Mouse (Mus musculus): ENCODE measurements at regions not wholly inside any gene's neighbourhood (a gene's known extent, or its start where the extent isn't known, plus 50 kb on each side); places are given as distances from the start of the nearest gene placed in this dataset.

- TF ChIP-seq POLR2A (IDR thresholded peaks at IDR 0.05; ENCODE audit: insufficient read depth, low read length): no peak
- TF ChIP-seq CTCF (IDR thresholded peaks at IDR 0.05; ENCODE audit: low read depth, low read length): no peak
Observed at GRCm38 (mm10) chr12:73409481-73410085, 123.0 kb downstream of the Slc38a6 start.
